Mouse (Mus musculus) gonadal fat pad, adult 2 months (tissue): ENCODE measurements around the gene Oas1g. TPM values are rescaled to one million over a fixed set of nuclear protein-coding genes. Genes with fewer than 3 reads are reported as not detected.
A peak's percentile ranks its signal among the peaks of the same experiment; 100 is the strongest.
"Not testable (repeated sequence)": the region's sequence is repeated elsewhere in the genome, so short reads cannot be mapped to it uniquely, and the experiment has no call there.

Experiments
- DNase-seq: peaks from one replicate; pipeline ENCODE4 v3.0.0-alpha.2; 2012; ENCODE audit warnings: low read depth
- polyA plus RNA-seq: library from polyadenylated mRNA; depleted of rRNA; stranded (reverse); fragments of >200 nt; gene quantifications from 2 replicates; pipeline ENCODE4 v1.2.3, GENCODE M21; 2012

Gene Oas1g
- polyA plus RNA-seq, 1 experiment, result 3.0 TPM

GRCm38 (mm10) chr5:120890991-120891390 lies 3.6 kb upstream of the Oas1g start:
- no peak for DNase-seq

- no peak for DNase-seq
Observed at GRCm38 (mm10) chr5:120890026-120890425, 2.6 kb upstream of the Oas1g start.

- not testable (repeated sequence) for DNase-seq
Observed at GRCm38 (mm10) chr5:120888294-120888815, 942 bp upstream of the Oas1g start.

- no peak for DNase-seq
Observed at GRCm38 (mm10) chr5:120887831-120888230, 418 bp upstream of the Oas1g start.

GRCm38 (mm10) chr5:120881681-120882080 lies 5.7 kb downstream of the Oas1g start:
- DNase-seq, result not testable (repeated sequence)

GRCm38 (mm10) chr5:120878803-120879202 lies 8.6 kb downstream of the Oas1g start:
- DNase-seq, result not testable (repeated sequence)

GRCm38 (mm10) chr5:120877407-120877806 lies 10.0 kb downstream of the Oas1g start:
- not testable (repeated sequence) for DNase-seq

- DNase-seq, result not testable (repeated sequence)
Observed at GRCm38 (mm10) chr5:120876839-120877238, 10.6 kb downstream of the Oas1g start.

GRCm38 (mm10) chr5:120871469-120871868 lies 15.9 kb downstream of the Oas1g start:
- no peak for DNase-seq

GRCm38 (mm10) chr5:120870782-120871181 lies 16.6 kb downstream of the Oas1g start:
- no peak for DNase-seq

GRCm38 (mm10) chr5:120870081-120870480 lies 17.3 kb downstream of the Oas1g start:
- DNase-seq, result no peak

GRCm38 (mm10) chr5:120869436-120870015 lies 17.9 kb downstream of the Oas1g start:
- DNase-seq, result no peak

- DNase-seq, result no peak
Observed at GRCm38 (mm10) chr5:120865336-120865860, 22.0 kb downstream of the Oas1g start.

GRCm38 (mm10) chr5:120861121-120861520 lies 26.3 kb downstream of the Oas1g start, which contains the start of gene Oas1h:
Gene Oas1h, plus strand, starts transcription at chr5:120861421.
- no peak for DNase-seq

GRCm38 (mm10) chr5:120859241-120859640 lies 28.2 kb downstream of the Oas1g start:
- DNase-seq, result no peak

- DNase-seq, result peak; percentile 58
Observed at GRCm38 (mm10) chr5:120849601-120850136, 37.7 kb downstream of the Oas1g start.

GRCm38 (mm10) chr5:120847067-120847466 lies 40.3 kb downstream of the Oas1g start, which contains the start of gene Oas1f:
Gene Oas1f, plus strand, starts transcription at chr5:120847367.
- DNase-seq, result no peak

GRCm38 (mm10) chr5:120844713-120845112 lies 42.7 kb downstream of the Oas1g start:
- peak; percentile 78 for DNase-seq

- no peak for DNase-seq
Observed at GRCm38 (mm10) chr5:120836731-120837585, 50.5 kb downstream of the Oas1g start.

- DNase-seq, result no peak
Observed at GRCm38 (mm10) chr5:120833335-120834280, 53.8 kb downstream of the Oas1g start.

- no peak for DNase-seq
Observed at GRCm38 (mm10) chr5:120831031-120831430, 56.4 kb downstream of the Oas1g start.
